ENCODE assay signal across 8 mouse cellular contexts in the genomic region with DNA sequence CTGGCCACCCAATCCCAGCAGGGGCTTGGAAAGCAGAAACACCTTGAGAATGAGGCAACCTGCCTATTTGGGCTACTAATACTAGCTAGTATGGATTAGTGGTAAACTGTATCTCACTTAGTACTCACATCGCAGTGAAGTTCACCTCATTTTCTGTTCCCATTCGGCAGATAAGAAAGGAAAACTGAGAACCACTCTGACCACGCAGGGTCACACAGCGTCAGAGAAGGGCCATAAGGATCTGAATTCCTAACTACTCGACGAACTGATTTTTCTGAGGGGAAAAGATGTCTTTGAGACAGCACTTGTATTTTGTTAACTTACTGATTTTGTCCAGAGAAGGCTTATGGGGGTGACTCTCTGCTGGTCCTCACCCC. TPM values are rescaled to one million over a fixed set of nuclear protein-coding genes. Genes with fewer than 3 reads are reported as not detected.
DNase-seq lines count a peak whose midpoint lies in the region; ATAC-seq and TF ChIP-seq lines count a peak whose summit lies in the region.

No protein-coding gene starts in this region.

- no peak for DNase-seq in heart, adult 2 months
- DNase-seq in heart, postnatal 25 days (ENCODE audit: low spot score), result no peak
- no peak for DNase-seq in forebrain, embryonic 14.5 days (ENCODE audit: low spot score)
- DNase-seq in adrenal gland, postnatal 14 days, result no peak
- DNase-seq in layer of hippocampus, adult 8-10 months (ENCODE audit: low spot score in 2 of 2), result no peak

- intact Hi-C loops in heart, adult 2 months (cut with DNase I), result loop anchor here (1.0 to 5.0 kb wide), 8 partner anchors 78 to 249 kb away; a partner anchor contains a TSS
- intact Hi-C loops in heart, postnatal 25 days (cut with DNase I), result loop anchor here (5.0 kb wide), 1 partner anchor 174 kb away; no protein-coding TSS in a partner anchor

- peak overlapping the region; percentile 99 for H3K27ac ChIP-seq in heart, adult 2 months
- H3K27ac ChIP-seq in forebrain, embryonic 14.5 days (ENCODE audit: low read depth, low read length), result peak overlapping the region; percentile 99
- H3K27ac ChIP-seq in liver, embryonic 15.5 days (replicated peaks), result peak overlapping the region; percentile 92

- TF ChIP-seq EP300 in heart, adult 2 months (IDR thresholded peaks at IDR 0.05; ENCODE audit: insufficient read depth, low read depth, low read length), result no peak

- peak overlapping the region; percentile 96 for H3K4me2 ChIP-seq in forebrain, embryonic 14.5 days (ENCODE audit: low read length)
- peak overlapping the region; percentile 99 for H3K4me2 ChIP-seq in liver, embryonic 15.5 days

- H3K4me1 ChIP-seq in heart, adult 2 months (ENCODE audit: control insufficient read depth, insufficient read depth, low read length), result peaks cover 12% of the 10 kb centered on the region
- peaks cover 3% of the 10 kb centered on the region for H3K4me1 ChIP-seq in forebrain, embryonic 14.5 days (ENCODE audit: control insufficient read depth, insufficient read depth, low read length)
- peaks cover 32% of the 10 kb centered on the region for H3K4me1 ChIP-seq in liver, embryonic 15.5 days (replicated peaks)

- H3K27me3 ChIP-seq in heart, adult 2 months (ENCODE audit: control insufficient read depth, insufficient read depth, low read length), result no peaks in the 10 kb centered on the region
- H3K27me3 ChIP-seq in C2C12 (ENCODE audit: control insufficient read depth, insufficient read depth, insufficient read length), result no peaks in the 10 kb centered on the region
- no peaks in the 10 kb centered on the region for H3K27me3 ChIP-seq in forebrain, embryonic 14.5 days (replicated peaks; ENCODE audit: control insufficient read depth, insufficient read depth, low read length)
- H3K27me3 ChIP-seq in liver, embryonic 15.5 days, result no peaks in the 10 kb centered on the region; the same call in 1 of the 2 replicates

- H3K9me3 ChIP-seq in forebrain, embryonic 14.5 days (replicated peaks; ENCODE audit: control insufficient read depth, low read length), result no peaks in the 10 kb centered on the region
- no peaks in the 10 kb centered on the region for H3K9me3 ChIP-seq in liver, embryonic 15.5 days (replicated peaks)

- peak overlapping the region; percentile 72 for H3K9ac ChIP-seq in heart, adult 2 months (ENCODE audit: low read depth, low read length)
- peak overlapping the region; percentile 96 for H3K9ac ChIP-seq in forebrain, embryonic 14.5 days (ENCODE audit: low read length)
- H3K9ac ChIP-seq in liver, embryonic 15.5 days, result peak overlapping the region; percentile 95

- 21% methylated on average over 6 of the region's 6 CpGs for WGBS in heart, adult 2 months
- WGBS in forebrain, embryonic 14.5 days, result 33% methylated on average over 6 of the region's 6 CpGs
- WGBS in liver, embryonic 15.5 days (ENCODE audit: insufficient replicate concordance), result 12% methylated on average over 6 of the region's 6 CpGs

- peaks cover 7% of the 10 kb centered on the region for H3K79me2 ChIP-seq in heart, adult 2 months (replicated peaks; ENCODE audit: control insufficient read depth, insufficient read depth, low read length)
- H3K79me2 ChIP-seq in C2C12 (ENCODE audit: control insufficient read depth, insufficient read depth), result peaks cover 37% of the 10 kb centered on the region

- peak overlapping the region; percentile 57 for H3ac ChIP-seq in C2C12 (ENCODE audit: control insufficient read depth, insufficient read length, low read depth)

- H3K79me3 ChIP-seq in C2C12 (ENCODE audit: low read depth), result peaks cover 33% of the 10 kb centered on the region

- no peak for TF ChIP-seq CTCF in heart, adult 2 months (IDR thresholded peaks at IDR 0.05)
- no peak for TF ChIP-seq CTCF in C2C12 (IDR thresholded peaks at IDR 0.05; ENCODE audit: control insufficient read depth, insufficient read depth, insufficient read length)

- peak overlapping the region; percentile 87 for H3K4me3 ChIP-seq in heart, adult 2 months
- H3K4me3 ChIP-seq in C2C12 (ENCODE audit: insufficient read depth, poor library complexity, severe bottlenecking), result peak overlapping the region; percentile 75
- peak overlapping the region; percentile 83 for H3K4me3 ChIP-seq in forebrain, embryonic 14.5 days (ENCODE audit: low read depth, low read length)
- peak overlapping the region; percentile 91 for H3K4me3 ChIP-seq in liver, embryonic 15.5 days (replicated peaks)

- no peak for TF ChIP-seq POLR2A in heart, adult 2 months (IDR thresholded peaks at IDR 0.05; ENCODE audit: insufficient read depth, low read depth, low read length)

- no peak for ATAC-seq in forebrain, embryonic 14.5 days
- ATAC-seq in liver, embryonic 15.5 days (ENCODE audit: insufficient read depth), result no peak
- ATAC-seq in erythroid progenitor cell, adult 5-6 weeks (replicated peaks; ENCODE audit: low FRiP score, poor library complexity, severe bottlenecking), result no peak

- peaks cover 5% of the 10 kb centered on the region for H3K36me3 ChIP-seq in heart, adult 2 months (ENCODE audit: control insufficient read depth, insufficient read depth, low read length)
- no peaks in the 10 kb centered on the region for H3K36me3 ChIP-seq in C2C12 (ENCODE audit: control insufficient read depth, insufficient read depth)
- H3K36me3 ChIP-seq in forebrain, embryonic 14.5 days (ENCODE audit: control insufficient read depth, insufficient read depth, low read length), result no peaks in the 10 kb centered on the region
- no peaks in the 10 kb centered on the region for H3K36me3 ChIP-seq in liver, embryonic 15.5 days (replicated peaks)

TF ChIP-seq in C2C12, 6 proteins besides CTCF, POLR2A, EP300 and RAD21:
- TF ChIP-seq MYOD1 (IDR thresholded peaks at IDR 0.05; ENCODE audit: control insufficient read depth, insufficient read length, low read depth) (no peak), MAX (IDR thresholded peaks at IDR 0.05) (no peak), MYOG (IDR thresholded peaks at IDR 0.05; ENCODE audit: control insufficient read depth, extremely low read depth, insufficient read length) (no peak), CEBPB (IDR thresholded peaks at IDR 0.05; ENCODE audit: low read depth) (no peak), USF1 (IDR thresholded peaks at IDR 0.05; ENCODE audit: low read depth) (no peak), FOSL1 (IDR thresholded peaks at IDR 0.05; ENCODE audit: insufficient read depth, low read length, poor library complexity, severe bottlenecking) (no peak)

RNA-seq across cellular contexts. Expression of a gene that starts 0.9 kb away (rescaled TPM):
- total RNA-seq in heart, adult 2 months (2021), result 100 to 1,000 TPM; 134 to 141 TPM
- 73.4 and 107 TPM in 2 replicates for polyA plus RNA-seq in heart, adult 2 months (2012; rRNA removed)
- 100 to 1,000 TPM; 130 to 147 TPM for total RNA-seq in heart, postnatal 25 days (2021)
- polyA plus RNA-seq in C2C12 (2012; fragmentation: generic; extraction: Trizol), result 14.8 TPM
- 27.9 and 39.4 TPM in 2 replicates for polyA plus RNA-seq in forebrain, embryonic 14.5 days (2014; fragmentation: Nextera tagmentation; extraction: Ambion mirVana)
- polyA plus RNA-seq in liver, embryonic 15.5 days (2015; fragmentation: Nextera tagmentation; extraction: Ambion mirVana), result 10.8 and 10.9 TPM in 2 replicates
- total RNA-seq in erythroid progenitor cell, adult 5-6 weeks (2015; ENCODE audit: low replicate concordance), result 23.5 and 39.6 TPM in 2 replicates
- 9.9 and 12.5 TPM in 2 replicates for total RNA-seq in erythroid progenitor cell, adult 5-6 weeks (2017; ENCODE audit: low replicate concordance)
- total RNA-seq in adrenal gland, postnatal 14 days (2021), result 67.5 and 69.8 TPM in 2 replicates
- 100 to 1,000 TPM; 139 to 155 (median 150) TPM for total RNA-seq in layer of hippocampus, adult 8-10 months (2022)
